Mouse (Mus musculus): ENCODE measurements around the gene Cap2. TPM values are rescaled to one million over a fixed set of nuclear protein-coding genes. Genes with fewer than 3 reads are reported as not detected.
A peak's percentile ranks its signal among the peaks of the same experiment; 100 is the strongest.

Gene Cap2
- polyA plus RNA-seq, 1 experiment from 2014 or later = 15.9 TPM

GRCm38 (mm10) chr13:46530546-46530945 lies 28.9 kb downstream of the Cap2 start:
- H3K36me3 ChIP-seq (ENCODE audit: control insufficient read depth, insufficient read depth, low read length) = no peaks in the 10 kb centered on the region
- no peak overlapping the region for H3K4me2 ChIP-seq (ENCODE audit: low read length)
- peaks cover 12% of the 10 kb centered on the region; the same call in 1 of the 2 replicates for H3K4me1 ChIP-seq (ENCODE audit: control insufficient read depth, insufficient read depth, low read length)
- 74% methylated on average over 8 of the region's 8 CpGs for WGBS
- H3K9me3 ChIP-seq (replicated peaks; ENCODE audit: control insufficient read depth, low read length, poor library complexity, severe bottlenecking) = no peaks in the 10 kb centered on the region
- H3K27me3 ChIP-seq (ENCODE audit: control insufficient read depth, insufficient read depth, low read depth, low read length) = no peaks in the 10 kb centered on the region
- no peak overlapping the region for H3K9ac ChIP-seq (ENCODE audit: low read depth, low read length)
- H3K4me3 ChIP-seq (ENCODE audit: low read depth, low read length) = no peak overlapping the region
- ATAC-seq = no peak
- no peak overlapping the region for H3K27ac ChIP-seq (ENCODE audit: low read length)

- H3K36me3 ChIP-seq (ENCODE audit: control insufficient read depth, insufficient read depth, low read length) = no peaks in the 10 kb centered on the region
- peaks cover 12% of the 10 kb centered on the region; the same call in 1 of the 2 replicates for H3K4me1 ChIP-seq (ENCODE audit: control insufficient read depth, insufficient read depth, low read length)
- no peaks in the 10 kb centered on the region for H3K9me3 ChIP-seq (replicated peaks; ENCODE audit: control insufficient read depth, low read length, poor library complexity, severe bottlenecking)
- no peak overlapping the region for H3K4me3 ChIP-seq (ENCODE audit: low read depth, low read length)
- H3K9ac ChIP-seq (ENCODE audit: low read depth, low read length) = no peak overlapping the region
- no peak for ATAC-seq
- 93% methylated on average over 3 of the region's 3 CpGs for WGBS
- H3K27me3 ChIP-seq (ENCODE audit: control insufficient read depth, insufficient read depth, low read depth, low read length) = no peaks in the 10 kb centered on the region
- H3K4me2 ChIP-seq (ENCODE audit: low read length) = no peak overlapping the region
- no peak overlapping the region for H3K27ac ChIP-seq (ENCODE audit: low read length)
These were observed 30.0 kb downstream of the Cap2 start for GRCm38 (mm10) chr13:46531676-46532075.

GRCm38 (mm10) chr13:46532276-46532675 lies 30.6 kb downstream of the Cap2 start:
- H3K27ac ChIP-seq (ENCODE audit: low read length) = no peak overlapping the region
- no peaks in the 10 kb centered on the region for H3K36me3 ChIP-seq (ENCODE audit: control insufficient read depth, insufficient read depth, low read length)
- no peak for ATAC-seq
- H3K4me1 ChIP-seq (ENCODE audit: control insufficient read depth, insufficient read depth, low read length) = peaks cover 12% of the 10 kb centered on the region; the same call in 1 of the 2 replicates
- no peaks in the 10 kb centered on the region for H3K27me3 ChIP-seq (ENCODE audit: control insufficient read depth, insufficient read depth, low read depth, low read length)
- no peak overlapping the region for H3K9ac ChIP-seq (ENCODE audit: low read depth, low read length)
- no peak overlapping the region for H3K4me2 ChIP-seq (ENCODE audit: low read length)
- 90% methylated on average over 7 of the region's 7 CpGs for WGBS
- H3K9me3 ChIP-seq (replicated peaks; ENCODE audit: control insufficient read depth, low read length, poor library complexity, severe bottlenecking) = no peaks in the 10 kb centered on the region
- no peak overlapping the region for H3K4me3 ChIP-seq (ENCODE audit: low read depth, low read length)

GRCm38 (mm10) chr13:46533342-46534129 lies 31.9 kb downstream of the Cap2 start:
- H3K9me3 ChIP-seq (replicated peaks; ENCODE audit: control insufficient read depth, low read length, poor library complexity, severe bottlenecking) = no peaks in the 10 kb centered on the region
- no peak overlapping the region for H3K27ac ChIP-seq (ENCODE audit: low read length)
- no peak for ATAC-seq
- peak overlapping the region; percentile 39 for H3K4me2 ChIP-seq (ENCODE audit: low read length)
- H3K4me1 ChIP-seq (ENCODE audit: control insufficient read depth, insufficient read depth, low read length) = peaks cover 12% of the 10 kb centered on the region; the same call in 1 of the 2 replicates
- no peak overlapping the region for H3K9ac ChIP-seq (ENCODE audit: low read depth, low read length)
- no peak overlapping the region for H3K4me3 ChIP-seq (ENCODE audit: low read depth, low read length)
- H3K36me3 ChIP-seq (ENCODE audit: control insufficient read depth, insufficient read depth, low read length) = no peaks in the 10 kb centered on the region
- H3K27me3 ChIP-seq (ENCODE audit: control insufficient read depth, insufficient read depth, low read depth, low read length) = no peaks in the 10 kb centered on the region
- 23% methylated on average over 10 of the region's 10 CpGs for WGBS

DNA sequence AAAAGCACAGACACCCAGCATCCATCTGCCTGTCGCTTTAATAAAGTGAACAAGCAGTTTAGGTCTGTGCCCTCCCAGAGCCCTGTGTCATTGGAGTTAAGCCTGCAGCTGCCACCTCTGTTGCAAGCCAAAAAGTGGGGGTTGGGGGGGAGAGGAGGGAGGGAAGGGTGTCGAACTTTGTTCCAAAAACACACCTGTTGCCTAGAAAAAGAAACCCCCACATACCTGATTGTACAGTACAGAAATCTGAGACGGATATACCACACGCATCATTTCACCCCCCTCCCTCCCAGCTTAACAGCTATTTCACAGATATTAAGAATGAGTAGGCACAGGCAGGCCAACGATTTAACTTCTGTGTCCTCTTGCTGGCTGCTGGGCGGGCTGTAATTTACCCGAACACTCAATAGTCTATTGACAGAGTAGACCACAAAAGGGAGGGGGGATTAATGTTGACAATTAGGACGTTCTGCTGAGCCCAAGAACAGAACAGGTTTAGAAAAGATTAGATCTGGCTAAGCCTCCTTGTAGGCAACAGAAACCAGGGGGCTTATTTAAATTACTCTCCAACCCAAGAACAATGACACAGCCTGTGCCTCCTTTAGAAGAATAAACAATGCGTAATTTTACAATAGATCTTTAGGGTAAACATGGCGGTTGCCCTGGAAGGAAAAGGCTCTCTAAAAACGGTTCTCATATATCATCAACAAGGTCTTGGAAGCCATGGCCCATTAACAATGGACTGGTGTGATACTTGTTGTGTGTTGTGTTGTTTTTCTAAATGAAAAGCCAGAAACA lies 32.7 kb downstream of the Cap2 start:
- Histone ChIP-seq H3K27me3 (ENCODE audit: control insufficient read depth, insufficient read depth, low read depth, low read length) (no peaks in the 10 kb centered on the region), H3K4me3 (ENCODE audit: low read depth, low read length) (no peak overlapping the region), H3K36me3 (ENCODE audit: control insufficient read depth, insufficient read depth, low read length) (no peaks in the 10 kb centered on the region), H3K4me2 (ENCODE audit: low read length) (peak overlapping the region; percentile 39), H3K9me3 (replicated peaks; ENCODE audit: control insufficient read depth, low read length, poor library complexity, severe bottlenecking) (no peaks in the 10 kb centered on the region), H3K9ac (ENCODE audit: low read depth, low read length) (0 out of 2 replicates have a peak overlapping the region, but pooled peaks have one; percentile 6), H3K27ac (ENCODE audit: low read length) (no peak overlapping the region), H3K4me1 (ENCODE audit: control insufficient read depth, insufficient read depth, low read length) (peaks cover 12% of the 10 kb centered on the region; the same call in 1 of the 2 replicates)
- peak; percentile 72 for ATAC-seq
- WGBS = 5% methylated on average over 11 of the region's 11 CpGs

DNA sequence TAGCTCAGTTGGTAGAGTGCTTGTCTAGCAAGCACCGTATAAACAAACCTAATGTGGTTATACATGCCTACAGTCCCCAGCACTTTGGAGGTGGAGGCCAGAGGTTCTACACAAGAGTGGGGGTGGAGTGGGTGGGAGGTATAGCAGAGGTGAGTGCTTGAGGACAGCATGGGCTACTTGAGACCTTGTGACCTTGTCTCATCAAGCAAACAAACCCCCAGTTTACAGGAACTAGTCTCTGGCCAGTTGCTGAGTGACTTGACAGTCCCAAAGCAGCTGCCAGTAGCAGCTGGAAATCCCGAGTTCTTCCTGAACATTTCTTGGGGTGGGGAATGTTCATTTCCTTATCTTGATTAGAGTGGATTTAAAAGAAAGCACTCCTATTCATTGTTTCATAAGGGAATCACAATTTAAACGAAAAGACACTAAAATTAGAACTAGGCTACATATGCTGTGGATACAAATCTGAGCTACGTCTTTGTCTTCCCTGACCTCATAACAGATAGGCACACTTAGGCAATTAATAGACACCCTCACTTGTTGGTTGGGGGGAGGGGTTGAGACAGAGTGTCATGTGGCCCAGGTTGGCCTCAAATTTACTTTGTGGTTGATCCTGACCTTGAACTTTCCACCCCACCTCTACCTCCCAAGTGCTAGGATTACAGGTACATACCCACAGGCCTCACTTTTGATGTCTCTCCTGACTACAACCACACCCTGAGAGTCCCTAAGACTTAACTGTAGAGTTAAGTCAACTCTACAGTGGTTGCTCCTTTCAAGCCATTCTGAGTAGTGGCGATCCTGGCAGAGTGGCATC lies 33.5 kb downstream of the Cap2 start:
- WGBS = 62% methylated on average over 5 of the region's 5 CpGs
- H3K4me1 ChIP-seq (ENCODE audit: control insufficient read depth, insufficient read depth, low read length) = peaks cover 12% of the 10 kb centered on the region; the same call in 1 of the 2 replicates
- ATAC-seq = no peak
- no peaks in the 10 kb centered on the region for H3K36me3 ChIP-seq (ENCODE audit: control insufficient read depth, insufficient read depth, low read length)
- H3K9me3 ChIP-seq (replicated peaks; ENCODE audit: control insufficient read depth, low read length, poor library complexity, severe bottlenecking) = no peaks in the 10 kb centered on the region
- no peak overlapping the region for H3K4me3 ChIP-seq (ENCODE audit: low read depth, low read length)
- no peak overlapping the region for H3K4me2 ChIP-seq (ENCODE audit: low read length)
- H3K9ac ChIP-seq (ENCODE audit: low read depth, low read length) = no peak overlapping the region
- no peak overlapping the region for H3K27ac ChIP-seq (ENCODE audit: low read length)
- H3K27me3 ChIP-seq (ENCODE audit: control insufficient read depth, insufficient read depth, low read depth, low read length) = no peaks in the 10 kb centered on the region

DNA sequence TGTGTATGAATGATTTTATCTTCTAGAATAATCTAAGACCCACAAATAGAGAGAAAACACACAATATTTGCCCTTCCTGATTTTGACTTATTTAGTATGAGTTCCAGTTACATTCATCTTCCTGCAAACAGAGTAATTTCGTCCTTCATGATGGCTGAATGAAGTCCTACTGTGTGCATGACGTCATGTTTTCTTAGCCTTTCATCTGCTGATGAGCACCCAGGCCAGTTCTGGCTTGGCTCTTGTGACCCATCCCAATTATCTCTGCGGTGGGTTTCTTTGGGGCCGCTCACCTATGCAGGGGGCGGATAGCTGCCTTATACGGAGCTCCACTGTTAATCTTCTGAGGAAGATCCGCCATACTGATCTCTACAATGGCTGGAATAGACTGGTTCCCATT lies 37.6 kb downstream of the Cap2 start:
- Histone ChIP-seq H3K4me1 (ENCODE audit: control insufficient read depth, insufficient read depth, low read length) (peaks cover 10% of the 10 kb centered on the region; the same call in 1 of the 2 replicates), H3K27ac (ENCODE audit: low read length) (no peak overlapping the region), H3K9ac (ENCODE audit: low read depth, low read length) (no peak overlapping the region), H3K27me3 (ENCODE audit: control insufficient read depth, insufficient read depth, low read depth, low read length) (no peaks in the 10 kb centered on the region), H3K4me2 (ENCODE audit: low read length) (no peak overlapping the region), H3K36me3 (ENCODE audit: control insufficient read depth, insufficient read depth, low read length) (no peaks in the 10 kb centered on the region), H3K9me3 (replicated peaks; ENCODE audit: control insufficient read depth, low read length, poor library complexity, severe bottlenecking) (no peaks in the 10 kb centered on the region), H3K4me3 (ENCODE audit: low read depth, low read length) (no peak overlapping the region)
- WGBS = 87% methylated on average over 7 of the region's 7 CpGs
- no peak for ATAC-seq

DNA sequence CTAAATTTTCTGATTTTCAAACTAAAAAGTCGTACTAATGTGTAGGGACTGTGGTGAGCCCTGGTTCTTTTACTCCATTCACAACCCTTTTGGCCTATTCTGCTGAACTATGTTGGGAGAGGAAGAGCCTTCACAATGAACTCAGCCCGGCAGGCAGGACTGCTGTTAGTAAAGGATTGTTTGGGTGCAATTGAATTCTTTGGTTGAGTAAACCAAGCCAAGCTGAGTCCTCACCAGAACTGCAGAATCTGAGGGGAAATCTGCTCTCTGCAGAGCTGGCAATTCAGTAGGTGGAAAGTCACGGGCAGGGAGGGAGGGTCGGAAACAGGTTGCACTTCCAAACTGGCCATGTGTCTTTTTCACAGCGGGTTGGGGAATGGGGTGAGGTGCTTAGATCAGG lies 39.3 kb downstream of the Cap2 start:
- H3K9me3 ChIP-seq (replicated peaks; ENCODE audit: control insufficient read depth, low read length, poor library complexity, severe bottlenecking) = no peaks in the 10 kb centered on the region
- ATAC-seq = no peak
- H3K27me3 ChIP-seq (ENCODE audit: control insufficient read depth, insufficient read depth, low read depth, low read length) = no peaks in the 10 kb centered on the region
- no peak overlapping the region for H3K27ac ChIP-seq (ENCODE audit: low read length)
- H3K36me3 ChIP-seq (ENCODE audit: control insufficient read depth, insufficient read depth, low read length) = no peaks in the 10 kb centered on the region
- 58% methylated on average over 5 of the region's 5 CpGs for WGBS
- no peak overlapping the region for H3K4me2 ChIP-seq (ENCODE audit: low read length)
- peaks cover 13% of the 10 kb centered on the region for H3K4me1 ChIP-seq (ENCODE audit: control insufficient read depth, insufficient read depth, low read length)
- no peak overlapping the region for H3K4me3 ChIP-seq (ENCODE audit: low read depth, low read length)
- no peak overlapping the region for H3K9ac ChIP-seq (ENCODE audit: low read depth, low read length)

Measured in midbrain, embryonic 16.5 days (tissue).